Mouse (Mus musculus) liver, postnatal 0 days (tissue): ENCODE measurements at regions not wholly inside any gene's neighbourhood (a gene's known extent, or its start where the extent isn't known, plus 50 kb on each side); places are given as distances from the start of the nearest gene placed in this dataset. TPM values are rescaled to one million over a fixed set of nuclear protein-coding genes. Genes with fewer than 3 reads are reported as not detected.

Source experiments
- ATAC-seq: fragments of 200-750 bp; cut with Nextera tagmentation; 2 replicates; pipeline ENCODE4 v1.8.0; 2017; ENCODE audit warnings: mild to moderate bottlenecking, moderate library complexity
- DNase-seq: peaks from one replicate; pipeline ENCODE4 v3.0.0-alpha.2; 2016
- H3K27ac ChIP-seq: fragments of 300-500 bp; sonication (generic); 2 replicates; pipeline ENCODE4 v1.5.1; 2014; ENCODE audit warnings: antibody characterized with exemption, moderate library complexity, mild to moderate bottlenecking, low read depth
- H3K27me3 ChIP-seq: fragments of 300-500 bp; sonication (generic); 2 replicates; pipeline ENCODE4 v1.6.1; 2014; ENCODE audit warnings: low read length, control low read depth, mixed read lengths; ENCODE audit not compliant: insufficient read depth
- H3K36me3 ChIP-seq: fragments of 300-500 bp; sonication (generic); replicated peaks from 2 replicates; pipeline ENCODE4 v1.6.1; 2014; ENCODE audit warnings: mild to moderate bottlenecking, control low read depth, low read length, moderate library complexity, mixed read lengths; ENCODE audit not compliant: insufficient read depth
- H3K4me1 ChIP-seq: fragments of 300-500 bp; sonication (generic); 2 replicates; pipeline ENCODE4 v1.6.1; 2014; ENCODE audit warnings: antibody characterized with exemption, mild to moderate bottlenecking, control low read depth; ENCODE audit not compliant: insufficient read depth
- H3K4me2 ChIP-seq: fragments of 300-500 bp; sonication (generic); 2 replicates; pipeline ENCODE4 v1.6.1; 2014; ENCODE audit warnings: low read depth, mild to moderate bottlenecking, low read length, moderate library complexity, mixed read lengths
- H3K4me3 ChIP-seq: fragments of 300-500 bp; sonication (generic); 2 replicates; pipeline ENCODE4 v1.5.1; 2014; ENCODE audit warnings: low read depth, low read length
- H3K9ac ChIP-seq: fragments of 300-500 bp; sonication (generic); replicated peaks from 2 replicates; pipeline ENCODE4 v1.6.1; 2014; ENCODE audit warnings: mild to moderate bottlenecking, moderate library complexity
- H3K9me3 ChIP-seq: fragments of 300-500 bp; sonication (generic); 2 replicates; pipeline ENCODE4 v1.6.1; 2016; ENCODE audit warnings: mild to moderate bottlenecking, control low read depth, low read length, mixed read lengths
- CTCF ChIP-seq: sonication (generic); IDR thresholded peaks from 2 replicates; pipeline ENCODE4 v1.5.1; 2016; ENCODE audit warnings: antibody characterized with exemption, low read depth
- EP300 ChIP-seq: IDR thresholded peaks from 2 replicates; pipeline ENCODE4 v1.6.1; 2016; ENCODE audit warnings: antibody characterized with exemption, low read depth, mild to moderate bottlenecking
- WGBS: fragments of 180-500 bp; shearing (Covaris S2); extraction: QIAGEN DNeasy Blood & Tissue Kit; methylation state at CpG from one replicate; pipeline ENCODE4 v1.1.7; 2014; ENCODE audit not compliant: insufficient replicate concordance; 5-methylcytosine and 5-hydroxymethylcytosine counted together
- microRNA counts: library from miRNA; unstranded; fragments of <30 nt; microRNA quantifications from one replicate; lab custom pipeline; 2015
- microRNA-seq: library from miRNA; unstranded; fragments of <30 nt; microRNA quantifications from one replicate; pipeline ENCODE4, GENCODE M21; 2016

- no peak for TF ChIP-seq CTCF
- Histone ChIP-seq H3K9me3 (no peaks in the 10 kb centered on the region), H3K4me3 (no peak overlapping the region), H3K27ac (no peak overlapping the region), H3K36me3 (no peaks in the 10 kb centered on the region), H3K9ac (no peak overlapping the region), H3K27me3 (no peaks in the 10 kb centered on the region), H3K4me2 (no peak overlapping the region), H3K4me1 (no peaks in the 10 kb centered on the region)
- no peak for ATAC-seq
- DNase-seq, result no peak
- 57% methylated on average over 4 of the region's 4 CpGs for WGBS
These were observed 155.0 kb upstream of the Tmem161b start for GRCm38 (mm10) chr13:84066960-84067665.

GRCm38 (mm10) chr13:84068365-84068764 lies 153.7 kb upstream of the Tmem161b start:
- ATAC-seq (no peak), DNase-seq (no peak)
- H3K9me3 ChIP-seq, result no peaks in the 10 kb centered on the region
- H3K36me3 ChIP-seq, result no peaks in the 10 kb centered on the region
- H3K27me3 ChIP-seq, result no peaks in the 10 kb centered on the region
- WGBS, result 55% methylated on average over 1 of the region's 1 CpGs
- no peak overlapping the region for H3K4me2 ChIP-seq
- no peaks in the 10 kb centered on the region for H3K4me1 ChIP-seq
- no peak overlapping the region for H3K27ac ChIP-seq
- no peak overlapping the region for H3K9ac ChIP-seq
- TF ChIP-seq CTCF (no peak), EP300 (no peak)
- no peak overlapping the region for H3K4me3 ChIP-seq

MicroRNA genes in the stretch of these regions (microRNA counts, 519-probe panel; counts per million panel counts)
- microRNA mmu-miR-9 (lab: Ali Mortazavi, UCI), result not detected

Small RNA genes in the stretch of these regions (microRNA-seq; reads per million reads assigned to microRNA genes)
- not detected for gene Mir9-2
